Mouse (Mus musculus) forebrain, embryonic 15.5 days (tissue): ENCODE data around the gene Eif4a3. TPM values are rescaled to one million over a fixed set of nuclear protein-coding genes. Genes with fewer than 3 reads are reported as not detected.
"Not testable (repeated sequence)": the region's sequence is repeated elsewhere in the genome, so short reads cannot be mapped to it uniquely, and the experiment has no call there.

ENCODE experiments used
- ATAC-seq: fragments of 200-750 bp; cut with Nextera tagmentation; replicated peaks from 2 replicates; pipeline ENCODE4 v1.8.0; 2017; ENCODE audit warnings: mild to moderate bottlenecking, moderate TSS enrichment, moderate library complexity
- H3K27ac ChIP-seq: fragments of 300-500 bp; sonication (generic); replicated peaks from 2 replicates; pipeline ENCODE4 v1.5.1; 2015; ENCODE audit warnings: mild to moderate bottlenecking, inconsistent platforms
- H3K27me3 ChIP-seq: fragments of 300-500 bp; sonication (generic); 2 replicates; pipeline ENCODE4 v1.6.1; 2015; ENCODE audit warnings: inconsistent platforms
- H3K36me3 ChIP-seq: fragments of 300-500 bp; sonication (generic); 2 replicates; pipeline ENCODE4 v1.6.1; 2015; ENCODE audit warnings: mild to moderate bottlenecking, inconsistent platforms
- H3K4me1 ChIP-seq: fragments of 300-500 bp; sonication (generic); 2 replicates; pipeline ENCODE4 v1.6.1; 2015; ENCODE audit warnings: inconsistent platforms
- H3K4me2 ChIP-seq: fragments of 300-500 bp; sonication (generic); replicated peaks from 2 replicates; pipeline ENCODE4 v1.6.1; 2015; ENCODE audit warnings: mild to moderate bottlenecking, inconsistent platforms
- H3K4me3 ChIP-seq: fragments of 300-500 bp; sonication (generic); 2 replicates; pipeline ENCODE4 v1.5.1; 2015; ENCODE audit warnings: mild to moderate bottlenecking, inconsistent platforms
- H3K9ac ChIP-seq: fragments of 300-500 bp; sonication (generic); replicated peaks from 2 replicates; pipeline ENCODE4 v1.6.1; 2015; ENCODE audit warnings: mild to moderate bottlenecking, inconsistent platforms
- H3K9me3 ChIP-seq: fragments of 300-500 bp; sonication (generic); 2 replicates; pipeline ENCODE4 v1.6.1; 2016; ENCODE audit warnings: inconsistent platforms
- WGBS: fragments of 180-500 bp; shearing (Covaris S2); methylation state at CpG from one replicate; pipeline ENCODE4 v1.1.7; 2015; ENCODE audit warnings: mixed read lengths; 5-methylcytosine and 5-hydroxymethylcytosine counted together
- polyA plus RNA-seq: library from polyadenylated mRNA; unstranded; fragments of >200 nt; fragmentation: Nextera tagmentation; extraction: Ambion mirVana; gene quantifications from 2 replicates; pipeline ENCODE4 v1.2.1, GENCODE M21; 2015

The Eif4a3 gene
- polyA plus RNA-seq, 1 experiment from 2014 or later = 313 TPM

GRCm38 (mm10) chr11:119314252-119314936 lies 14.5 kb upstream of the Eif4a3 start:
- Histone ChIP-seq H3K27ac (no peak overlapping the region), H3K4me3 (no peak overlapping the region), H3K9me3 (no peaks in the 10 kb centered on the region), H3K27me3 (no peaks in the 10 kb centered on the region; the same call in 1 of the 2 replicates), H3K4me1 (no peaks in the 10 kb centered on the region), H3K4me2 (no peak overlapping the region), H3K36me3 (no peaks in the 10 kb centered on the region), H3K9ac (no peak overlapping the region)
- 84% methylated on average over 17 of the region's 17 CpGs for WGBS
- no peak for ATAC-seq

- no peaks in the 10 kb centered on the region for H3K36me3 ChIP-seq
- H3K27ac ChIP-seq = no peak overlapping the region
- no peak overlapping the region for H3K4me3 ChIP-seq
- no peak overlapping the region for H3K4me2 ChIP-seq
- H3K9ac ChIP-seq = no peak overlapping the region
- no peak for ATAC-seq
- no peaks in the 10 kb centered on the region; the same call in 1 of the 2 replicates for H3K27me3 ChIP-seq
- 15% methylated on average over 10 of the region's 10 CpGs for WGBS
- no peaks in the 10 kb centered on the region for H3K4me1 ChIP-seq
- no peaks in the 10 kb centered on the region for H3K9me3 ChIP-seq
Observed at GRCm38 (mm10) chr11:119310621-119311020, 10.7 kb upstream of the Eif4a3 start.

GRCm38 (mm10) chr11:119307916-119308315 lies 8.0 kb upstream of the Eif4a3 start:
- Histone ChIP-seq H3K27me3 (no peaks in the 10 kb centered on the region; the same call in 1 of the 2 replicates), H3K4me1 (no peaks in the 10 kb centered on the region), H3K4me3 (no peak overlapping the region), H3K36me3 (no peaks in the 10 kb centered on the region), H3K9ac (no peak overlapping the region), H3K27ac (no peak overlapping the region), H3K4me2 (no peak overlapping the region), H3K9me3 (no peaks in the 10 kb centered on the region)
- WGBS = 37% methylated on average over 11 of the region's 11 CpGs
- no peak for ATAC-seq

GRCm38 (mm10) chr11:119307658-119307867 lies 7.7 kb upstream of the Eif4a3 start, which contains the start of gene Card14:
Card14 (plus strand) TSS chr11:119307768.
- Histone ChIP-seq H3K27ac (no peak within 1 kb of the TSS), H3K9ac (no peak within 1 kb of the TSS), H3K4me1 (no peaks in the 10 kb centered on the region), H3K9me3 (no peaks in the 10 kb centered on the region), H3K4me2 (no peak within 1 kb of the TSS), H3K36me3 (no peaks in the 10 kb centered on the region), H3K4me3 (no peak within 1 kb of the TSS), H3K27me3 (no peaks in the 10 kb centered on the region; the same call in 1 of the 2 replicates)
- 35% methylated on average over 1 of the region's 1 CpGs for WGBS
- ATAC-seq = no peak

GRCm38 (mm10) chr11:119306762-119307657 lies 7.1 kb upstream of the Eif4a3 start:
- WGBS = 62% methylated on average over 13 of the region's 13 CpGs

GRCm38 (mm10) chr11:119304904-119305712 lies 5.2 kb upstream of the Eif4a3 start:
- no peaks in the 10 kb centered on the region for H3K9me3 ChIP-seq
- no peak overlapping the region for H3K4me3 ChIP-seq
- H3K27ac ChIP-seq = no peak overlapping the region
- H3K4me2 ChIP-seq = no peak overlapping the region
- WGBS = 45% methylated on average over 16 of the region's 16 CpGs
- H3K4me1 ChIP-seq = peaks cover 8% of the 10 kb centered on the region
- H3K36me3 ChIP-seq = no peaks in the 10 kb centered on the region
- no peak overlapping the region for H3K9ac ChIP-seq
- 0 out of 2 replicates have a peak, but pooled peaks have one; percentile 26 for ATAC-seq
- H3K27me3 ChIP-seq = no peaks in the 10 kb centered on the region

More at GRCm38 (mm10) chr11:119306762-119307657, 7.1 kb upstream of the Eif4a3 start:
- H3K4me2 ChIP-seq = no peak overlapping the region
- no peak overlapping the region for H3K4me3 ChIP-seq
- no peak overlapping the region for H3K27ac ChIP-seq
- H3K27me3 ChIP-seq = no peaks in the 10 kb centered on the region; the same call in 1 of the 2 replicates
- no peak overlapping the region for H3K9ac ChIP-seq
- no peaks in the 10 kb centered on the region for H3K4me1 ChIP-seq
- no peak for ATAC-seq
- no peaks in the 10 kb centered on the region for H3K9me3 ChIP-seq
- no peaks in the 10 kb centered on the region for H3K36me3 ChIP-seq

GRCm38 (mm10) chr11:119300986-119301385 lies 1.1 kb upstream of the Eif4a3 start:
- Histone ChIP-seq H3K9ac (no peak overlapping the region), H3K4me3 (no peak overlapping the region), H3K27me3 (no peaks in the 10 kb centered on the region), H3K36me3 (peaks cover 18% of the 10 kb centered on the region), H3K9me3 (no peaks in the 10 kb centered on the region), H3K4me2 (no peak overlapping the region), H3K27ac (no peak overlapping the region), H3K4me1 (peaks cover 26% of the 10 kb centered on the region)
- WGBS = 15% methylated on average over 2 of the region's 2 CpGs
- ATAC-seq = no peak

- H3K4me2 ChIP-seq = peak overlapping the region; percentile 70
- WGBS = under 1% methylated on average over 31 of the region's 31 CpGs
- peak; percentile 86 for ATAC-seq
- no peaks in the 10 kb centered on the region for H3K9me3 ChIP-seq
- H3K27ac ChIP-seq = peak overlapping the region; percentile 98
- peaks cover 26% of the 10 kb centered on the region for H3K4me1 ChIP-seq
- peak overlapping the region; percentile 95 for H3K9ac ChIP-seq
- H3K36me3 ChIP-seq = peaks cover 24% of the 10 kb centered on the region
- peak overlapping the region; percentile 97 for H3K4me3 ChIP-seq
- H3K27me3 ChIP-seq = no peaks in the 10 kb centered on the region
Observed at GRCm38 (mm10) chr11:119300246-119300935, 502 bp upstream of the Eif4a3 start.

GRCm38 (mm10) chr11:119298917-119299316 lies 972 bp downstream of the Eif4a3 start:
- Histone ChIP-seq H3K9me3 (no peaks in the 10 kb centered on the region), H3K9ac (peak overlapping the region; percentile 95), H3K27ac (no peak overlapping the region; the same call in 1 of the 2 replicates), H3K4me1 (peaks cover 26% of the 10 kb centered on the region), H3K36me3 (peaks cover 39% of the 10 kb centered on the region), H3K27me3 (no peaks in the 10 kb centered on the region), H3K4me3 (peak overlapping the region; percentile 97), H3K4me2 (peak overlapping the region; percentile 70)
- ATAC-seq = no peak
- WGBS = 13% methylated on average over 7 of the region's 7 CpGs

GRCm38 (mm10) chr11:119297996-119298395 lies 1.9 kb downstream of the Eif4a3 start:
- no peak overlapping the region for H3K27ac ChIP-seq
- 89% methylated on average over 6 of the region's 6 CpGs for WGBS
- peak overlapping the region; percentile 70 for H3K4me2 ChIP-seq
- H3K9me3 ChIP-seq = no peaks in the 10 kb centered on the region
- no peak overlapping the region for H3K9ac ChIP-seq
- ATAC-seq = no peak
- peak overlapping the region; percentile 97; the same call in 1 of the 2 replicates for H3K4me3 ChIP-seq
- no peaks in the 10 kb centered on the region for H3K27me3 ChIP-seq
- H3K36me3 ChIP-seq = peaks cover 48% of the 10 kb centered on the region
- H3K4me1 ChIP-seq = peaks cover 26% of the 10 kb centered on the region

- not testable (repeated sequence) for H3K4me1 ChIP-seq, ATAC-seq, H3K27me3 ChIP-seq, H3K4me2 ChIP-seq, H3K9me3 ChIP-seq, H3K4me3 ChIP-seq, H3K9ac ChIP-seq, H3K27ac ChIP-seq
- peaks cover 95% of the 10 kb centered on the region for H3K36me3 ChIP-seq
- WGBS = 98% methylated on average over 8 of the region's 8 CpGs
Observed at GRCm38 (mm10) chr11:119292861-119293260, 7.0 kb downstream of the Eif4a3 start.
